Mouse (Mus musculus): ENCODE measurements around the gene Map3k10.

DNA sequence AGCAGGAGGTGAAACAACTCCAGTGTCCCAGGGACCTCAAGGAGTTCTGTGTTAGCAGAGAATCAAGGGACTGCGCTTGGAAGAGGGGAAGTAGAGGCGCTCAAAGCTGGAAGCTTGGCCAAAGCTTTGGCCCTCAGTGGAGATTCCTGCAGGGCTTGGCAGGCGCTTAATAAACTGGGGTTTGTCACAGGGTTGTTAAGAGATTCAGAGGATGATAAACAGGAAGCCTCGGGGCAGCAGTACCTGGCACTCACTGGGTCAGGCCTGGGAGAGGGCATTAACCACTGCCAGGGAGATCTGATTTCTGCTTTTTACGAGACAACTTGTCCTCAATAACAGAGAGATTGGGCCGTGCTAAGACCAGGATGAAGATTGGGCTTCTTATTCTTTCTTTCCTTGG, 53.4 kb downstream of the Map3k10 start:
- no peak for TF ChIP-seq GATA1 (IDR thresholded peaks at IDR 0.05; ENCODE audit: borderline replicate concordance, low read length)
- no peak for TF ChIP-seq FLI1 (IDR thresholded peaks at IDR 0.05; ENCODE audit: low read length)

Data from megakaryocyte, embryonic 14.5 days (primary cell).